Mouse (Mus musculus): ENCODE results near the gene Zfp454. TPM values are rescaled to one million over a fixed set of nuclear protein-coding genes. Genes with fewer than 3 reads are reported as not detected.

Zfp454 gene
- polyA plus RNA-seq (2012; rRNA removed; ENCODE audit: low replicate concordance): 0.16 and 0.75 TPM in 2 replicates

DNA sequence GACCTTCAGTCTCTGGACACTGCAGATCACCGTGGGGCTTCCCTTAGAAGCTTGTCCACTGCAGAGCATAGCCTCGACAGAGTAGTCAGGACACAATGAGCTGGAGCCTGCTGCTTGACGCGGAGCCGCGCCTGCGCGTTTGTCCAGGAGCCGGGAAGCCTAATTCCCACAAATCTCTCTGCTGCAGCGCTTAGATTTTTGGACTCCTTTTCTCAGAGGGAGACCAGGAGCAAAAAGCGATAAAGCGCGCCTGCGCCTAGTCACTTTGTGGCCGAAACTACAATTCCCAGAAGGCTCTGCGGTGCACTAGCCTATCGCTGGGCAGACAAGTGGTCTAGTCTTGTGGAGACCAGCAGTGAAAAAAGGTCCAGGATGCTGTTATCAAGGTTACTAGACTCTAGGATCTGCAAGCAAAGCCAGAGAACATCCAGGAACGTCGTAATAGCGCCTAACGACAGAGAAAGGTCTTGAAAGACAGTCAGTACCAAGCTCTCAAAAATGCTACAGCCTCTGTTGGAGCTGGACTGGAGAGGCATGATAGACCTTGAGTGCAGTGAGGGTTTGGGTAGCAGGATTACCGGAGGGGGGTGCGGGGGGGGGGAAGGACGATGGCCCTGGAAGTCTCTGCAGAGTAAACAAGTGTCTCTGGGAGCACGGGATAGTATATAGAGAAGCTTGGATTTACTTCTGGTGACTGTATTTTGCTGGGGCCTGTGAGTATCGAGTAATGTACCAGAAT, at the start of gene Zfp454:
TSS of gene Zfp454 (minus strand) at position 262 of the 739 bp plus-strand sequence.

DNA sequence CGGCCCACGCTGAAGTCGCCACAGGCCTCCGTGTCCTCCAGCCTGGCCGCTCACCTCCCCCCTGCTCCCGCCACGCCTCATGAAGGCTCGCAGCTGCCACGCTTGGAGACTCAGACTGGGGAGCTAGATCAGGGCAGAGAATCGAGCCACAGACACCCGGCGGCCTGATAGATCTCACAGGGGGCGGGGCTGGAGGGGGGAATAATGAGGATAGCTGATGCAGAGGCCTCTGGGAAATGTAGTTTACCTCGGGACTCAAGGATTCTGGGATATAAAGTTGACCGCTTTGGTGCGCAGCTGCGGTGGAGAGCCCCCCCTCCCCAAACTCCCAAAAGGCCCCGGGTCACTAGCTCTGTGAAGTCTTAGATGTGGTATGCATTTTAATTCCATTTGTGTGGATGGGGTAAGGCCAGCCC, 44.0 kb upstream of the Zfp454 start, which contains the start of gene Zfp354b:
TSS of gene Zfp354b (minus strand) at position 183 of the 416 bp plus-strand sequence.

DNA sequence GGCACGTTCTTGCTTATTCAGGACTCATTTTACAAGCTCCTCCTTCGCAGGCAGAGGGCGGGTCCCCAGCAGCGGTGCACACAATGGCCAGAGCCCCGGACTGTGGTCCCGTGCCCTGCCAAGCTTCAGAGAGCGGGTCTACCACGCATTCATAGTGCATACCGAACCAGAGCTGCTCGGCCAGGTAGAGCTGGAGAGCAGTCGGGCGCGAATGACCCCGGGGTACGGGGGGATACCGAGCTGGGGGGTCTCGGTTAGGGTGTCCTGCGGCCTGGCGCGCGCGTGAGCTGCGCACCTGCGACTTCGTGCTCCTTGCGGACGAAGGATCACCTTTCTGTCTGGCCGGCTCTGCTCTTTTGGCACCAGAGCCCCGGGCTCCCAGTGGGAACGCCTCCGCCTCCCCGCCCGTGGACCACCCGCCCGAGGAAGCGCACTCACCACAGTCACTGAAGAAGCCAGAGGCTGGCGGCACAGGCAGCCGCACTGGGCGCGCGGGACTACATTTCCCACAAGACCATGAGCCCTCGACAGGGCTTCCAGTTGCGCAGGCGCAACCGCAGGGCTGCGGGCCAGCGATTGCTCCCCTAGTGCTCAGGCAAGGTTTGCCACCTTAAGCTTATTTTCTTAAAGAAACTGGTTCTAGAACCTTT, 28.3 kb upstream of the Zfp454 start, which contains the start of gene Zfp2:
TSS of gene Zfp2 (minus strand) at position 495 of the 650 bp plus-strand sequence.

GRCm38 (mm10) chr11:50850177-50850735, 37.2 kb downstream of the Zfp454 start, which contains the start of gene Grm6:
Gene Grm6, plus strand, starts transcription at chr11:50850685.

DNA sequence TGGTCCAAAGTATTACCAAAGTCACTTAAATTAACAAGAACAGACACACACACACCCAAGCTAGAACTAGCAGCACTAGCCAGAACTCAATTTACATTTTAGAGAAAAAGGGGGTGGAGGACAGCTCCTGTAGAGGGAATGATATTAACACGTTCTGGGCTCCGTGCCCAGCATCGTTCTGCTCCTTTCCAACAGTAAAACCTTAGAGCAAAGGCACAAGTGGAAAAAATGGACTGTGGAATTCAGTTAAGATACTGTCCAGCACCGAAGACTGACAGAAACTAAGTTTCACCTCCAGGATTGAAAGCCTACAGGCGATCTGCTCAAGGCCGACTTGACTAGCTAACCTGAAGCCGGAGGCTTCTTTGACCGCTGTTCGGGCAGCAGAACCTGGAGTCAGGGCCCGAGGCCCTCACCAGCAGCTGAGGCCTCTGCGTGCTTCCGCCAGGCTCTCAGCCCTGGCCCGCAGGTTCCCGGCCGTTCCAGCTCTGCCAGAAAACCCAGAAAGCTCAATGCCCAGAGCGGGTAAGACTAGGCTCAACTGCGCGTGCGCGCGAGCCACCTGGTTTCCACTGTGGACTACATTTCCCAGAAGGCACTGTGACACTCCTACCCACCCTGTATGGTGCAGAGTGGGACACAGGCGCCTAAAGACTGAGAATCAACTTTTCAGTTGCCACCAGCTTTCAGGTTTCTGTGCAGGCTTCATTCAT, 46.3 kb downstream of the Zfp454 start, which contains the start of gene Zfp879:
TSS of gene Zfp879 (minus strand) at position 530 of the 713 bp plus-strand sequence.

GRCm38 (mm10) chr11:50827010-50827953, 60.2 kb downstream of the Zfp454 start, which contains the start of gene Zfp354c:
Gene Zfp354c, minus strand, starts transcription at chr11:50827724.

Other genes starting within 250 kb of the Zfp454 start
- 0.82 and 1.5 TPM in 2 replicates for gene Zfp354c, start 59.9 kb downstream of the Zfp454 start, polyA plus RNA-seq (2012; rRNA removed; ENCODE audit: low replicate concordance)
- 0.19 and 0.34 TPM in 2 replicates for gene Zfp879, start 46.1 kb downstream of the Zfp454 start, polyA plus RNA-seq (2012; rRNA removed; ENCODE audit: low replicate concordance)
- gene Grm6, start 37.0 kb downstream of the Zfp454 start, polyA plus RNA-seq (2012; rRNA removed; ENCODE audit: low replicate concordance): 0.40 and 1.2 TPM in 2 replicates
- 1.5 and 2.0 TPM in 2 replicates for gene Zfp2, start 28.5 kb upstream of the Zfp454 start, polyA plus RNA-seq (2012; rRNA removed; ENCODE audit: low replicate concordance)
- 0.10 and 0.42 TPM in 2 replicates for gene Zfp354b, start 44.0 kb upstream of the Zfp454 start, polyA plus RNA-seq (2012; rRNA removed; ENCODE audit: low replicate concordance)
- gene 4933414I15Rik, start 56.1 kb upstream of the Zfp454 start, polyA plus RNA-seq (2012; rRNA removed; ENCODE audit: low replicate concordance): not detected in 2 replicates
- gene Prop1, start 66.1 kb upstream of the Zfp454 start, polyA plus RNA-seq (2012; rRNA removed; ENCODE audit: low replicate concordance): 0.35 TPM in 1 of 2 replicates, not detected in the other
- gene Olfr1378, start 78.9 kb upstream of the Zfp454 start, polyA plus RNA-seq (2012; rRNA removed; ENCODE audit: low replicate concordance): not detected in 2 replicates
- not detected in 2 replicates for gene Olfr1377, start 94.3 kb upstream of the Zfp454 start, polyA plus RNA-seq (2012; rRNA removed; ENCODE audit: low replicate concordance)
- gene Olfr51, start 115.9 kb upstream of the Zfp454 start, polyA plus RNA-seq (2012; rRNA removed; ENCODE audit: low replicate concordance): not detected in 2 replicates
- gene Olfr54, start 126.6 kb upstream of the Zfp454 start, polyA plus RNA-seq (2012; rRNA removed; ENCODE audit: low replicate concordance): not detected in 2 replicates
- not detected in 2 replicates for gene Olfr1375, start 160.5 kb upstream of the Zfp454 start, polyA plus RNA-seq (2012; rRNA removed; ENCODE audit: low replicate concordance)
- 1.1 and 1.5 TPM in 2 replicates for gene Zfp354a, start 171.6 kb upstream of the Zfp454 start, polyA plus RNA-seq (2012; rRNA removed; ENCODE audit: low replicate concordance)